Mouse (Mus musculus) urinary bladder, postnatal 14 days (tissue): ENCODE data around the gene Scoc.
"Not testable (repeated sequence)": the region's sequence is repeated elsewhere in the genome, so short reads cannot be mapped to it uniquely, and the experiment has no call there.

Experiments used
- DNase-seq: peaks from one replicate; pipeline ENCODE4 v3.0.0; 2021; ENCODE audit warnings: low spot score

Scoc gene

GRCm38 (mm10) chr8:83458222-83458621 lies at the start of gene Scoc:
TSS of gene Scoc (minus strand) at chr8:83458391.
- no peak for DNase-seq

DNA sequence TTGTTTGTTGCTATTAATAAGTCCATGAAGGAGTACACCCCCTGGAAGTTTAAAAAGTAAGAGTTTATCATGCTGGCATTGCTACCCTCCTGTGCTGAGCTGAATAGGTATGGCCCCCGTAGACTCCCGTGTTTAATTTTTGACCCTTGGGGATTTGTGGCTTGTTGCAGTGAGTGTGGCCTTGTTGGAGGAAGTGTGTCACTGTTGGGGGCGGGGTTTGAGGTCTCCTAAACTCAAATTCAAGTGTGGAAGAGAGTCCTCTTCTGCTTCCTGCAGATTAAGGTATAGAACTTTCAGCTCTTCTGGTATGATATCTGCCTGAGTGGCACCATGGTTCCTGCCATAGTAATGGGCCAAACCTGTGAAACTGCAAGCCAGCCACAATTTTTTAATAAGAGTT lies 1.4 kb upstream of the Scoc start:
- DNase-seq: no peak

DNA sequence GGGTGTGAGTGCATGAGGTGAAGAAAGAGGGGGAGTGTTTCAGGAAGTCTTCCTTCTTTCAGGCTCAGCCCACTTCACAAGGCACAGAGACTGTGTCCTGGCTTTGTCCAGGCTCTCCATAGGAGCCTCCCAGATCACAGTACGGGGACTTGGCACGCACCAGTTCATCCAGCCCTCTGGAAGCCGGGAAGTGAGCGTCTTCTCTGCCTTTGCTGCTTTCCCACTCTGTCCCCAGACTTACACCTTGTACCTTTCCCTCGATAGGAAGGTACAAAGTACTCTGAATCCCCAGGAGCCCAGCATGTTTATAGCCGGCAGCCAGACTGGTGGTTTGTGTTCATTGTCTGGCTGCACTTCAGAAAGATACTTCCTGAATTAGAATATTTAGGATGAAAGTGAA lies 1.1 kb downstream of the Scoc start:
- DNase-seq: no peak

- no peak for DNase-seq
Observed at GRCm38 (mm10) chr8:83451056-83451455, 7.1 kb downstream of the Scoc start.

DNA sequence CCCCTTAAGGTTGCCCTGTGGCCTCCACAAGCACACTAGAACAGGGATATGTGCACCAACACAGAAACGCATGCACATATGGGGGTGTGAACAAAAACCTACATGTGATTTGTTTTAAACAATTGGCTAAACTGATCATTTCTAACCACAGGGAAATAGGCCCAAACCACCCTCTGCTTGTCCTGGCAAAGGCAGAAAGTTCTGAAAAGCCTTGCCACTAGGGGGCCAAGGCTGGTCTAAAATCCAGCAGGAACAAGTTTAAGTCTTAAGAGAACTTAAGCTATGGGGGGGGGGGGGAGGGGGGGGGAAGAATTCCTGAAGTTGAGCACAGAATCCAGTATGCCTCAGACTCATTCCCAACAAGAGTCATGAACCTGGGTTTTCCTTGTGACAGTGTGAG lies 8.2 kb downstream of the Scoc start:
- peak; percentile 20 for DNase-seq

DNA sequence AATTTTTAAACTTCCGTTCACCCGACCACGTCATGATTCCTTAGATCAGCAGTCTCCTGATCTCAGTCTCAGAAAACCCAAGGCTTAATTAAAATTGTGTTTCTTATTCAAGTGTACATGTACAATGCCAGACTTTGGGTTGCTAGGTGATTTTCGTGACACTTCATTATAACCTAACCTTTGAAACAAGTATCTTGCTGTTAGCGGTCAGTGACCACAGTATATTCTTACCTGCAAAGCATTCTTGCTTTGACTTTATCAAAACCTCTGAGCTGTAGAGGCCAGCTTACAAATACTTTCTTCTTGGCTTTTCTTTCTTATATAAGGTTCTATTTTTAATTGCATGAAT lies 15.2 kb downstream of the Scoc start:
- no peak for DNase-seq

- peak; percentile 99 for DNase-seq
Observed at GRCm38 (mm10) chr8:83442243-83443051, 15.7 kb downstream of the Scoc start.

DNA sequence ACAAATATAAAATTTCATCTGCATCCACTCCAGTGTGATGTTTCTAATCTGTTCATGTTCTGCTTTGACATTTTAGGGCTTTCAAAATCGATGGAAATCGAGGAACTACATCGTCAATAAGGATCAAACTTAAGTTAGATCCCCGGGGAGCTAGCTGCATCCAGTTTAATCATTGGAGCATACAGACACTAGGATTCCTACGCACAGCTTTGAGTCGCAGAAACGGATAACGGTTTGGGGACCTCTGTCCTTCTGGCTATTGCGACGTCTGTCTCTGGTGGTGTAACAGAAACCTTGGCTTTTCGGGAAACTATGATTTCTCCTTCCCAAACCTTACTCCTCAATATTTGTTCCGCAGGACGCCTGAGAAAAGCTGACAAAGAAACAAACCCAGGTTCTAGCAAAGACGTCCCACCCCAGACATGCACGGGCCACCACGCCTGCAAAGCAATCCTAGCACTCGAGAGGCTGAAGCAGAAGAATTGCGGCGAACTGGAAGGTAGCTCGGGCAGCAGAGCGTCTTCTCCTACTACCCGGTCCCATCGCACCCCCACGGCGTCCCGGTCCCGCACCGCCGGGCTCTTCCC lies 16.4 kb downstream of the Scoc start:
- no peak for DNase-seq

- no peak for DNase-seq
Observed at GRCm38 (mm10) chr8:83437077-83437476, 21.1 kb downstream of the Scoc start.

- no peak for DNase-seq
Observed at GRCm38 (mm10) chr8:83429071-83429524, 29.1 kb downstream of the Scoc start.

DNA sequence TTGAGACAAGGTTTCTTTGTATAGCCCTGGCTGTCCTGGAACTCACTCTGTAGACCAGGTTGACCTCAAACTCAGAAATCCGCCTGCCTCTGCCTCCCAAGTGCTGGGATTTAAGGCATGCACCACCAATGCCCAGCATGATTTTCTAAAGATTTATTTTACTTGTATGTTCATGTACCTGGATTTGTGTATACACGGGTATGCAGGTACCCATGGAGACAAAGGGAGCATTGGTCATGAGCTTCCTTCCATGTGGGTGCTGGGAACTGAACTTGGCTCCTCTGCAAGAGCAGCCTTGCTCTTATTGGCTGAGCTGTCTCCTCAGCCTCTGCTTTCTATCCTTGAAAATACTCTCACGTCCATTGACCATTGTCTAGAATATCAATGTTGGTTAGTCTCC lies 29.6 kb downstream of the Scoc start:
- DNase-seq: not testable (repeated sequence)

GRCm38 (mm10) chr8:83426949-83427348 lies 31.2 kb downstream of the Scoc start:
- no peak for DNase-seq

DNA sequence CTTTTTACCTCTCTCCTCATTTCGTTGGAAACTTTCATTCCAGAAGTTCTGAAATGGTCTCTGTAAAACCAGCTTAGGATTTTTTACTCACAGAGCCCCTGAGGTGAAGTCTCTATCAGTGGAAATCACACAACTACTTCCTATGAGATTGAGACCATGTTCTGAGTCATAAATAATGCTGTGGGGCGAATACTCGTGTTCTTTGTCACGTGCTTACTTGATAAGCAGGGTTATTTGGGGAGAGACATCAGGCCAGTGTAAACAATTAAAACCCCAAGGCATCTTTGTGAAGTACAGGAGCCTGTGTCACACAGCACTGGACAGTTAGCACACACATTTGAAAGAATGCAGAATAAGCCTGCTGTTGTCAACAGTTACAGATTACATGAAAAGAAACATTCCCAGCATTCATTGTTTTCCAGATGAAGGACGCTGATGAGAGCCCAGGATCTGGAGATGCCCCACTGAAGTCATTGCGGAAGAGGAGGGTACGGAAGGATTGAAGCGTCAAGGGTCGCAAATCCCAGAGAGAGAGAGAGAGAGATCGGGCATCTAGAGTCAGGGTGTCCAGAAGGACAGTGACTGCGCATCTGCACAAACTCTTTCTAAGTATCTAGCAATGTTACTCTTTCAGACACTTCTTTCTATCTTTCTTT lies 32.0 kb downstream of the Scoc start:
- no peak for DNase-seq

DNA sequence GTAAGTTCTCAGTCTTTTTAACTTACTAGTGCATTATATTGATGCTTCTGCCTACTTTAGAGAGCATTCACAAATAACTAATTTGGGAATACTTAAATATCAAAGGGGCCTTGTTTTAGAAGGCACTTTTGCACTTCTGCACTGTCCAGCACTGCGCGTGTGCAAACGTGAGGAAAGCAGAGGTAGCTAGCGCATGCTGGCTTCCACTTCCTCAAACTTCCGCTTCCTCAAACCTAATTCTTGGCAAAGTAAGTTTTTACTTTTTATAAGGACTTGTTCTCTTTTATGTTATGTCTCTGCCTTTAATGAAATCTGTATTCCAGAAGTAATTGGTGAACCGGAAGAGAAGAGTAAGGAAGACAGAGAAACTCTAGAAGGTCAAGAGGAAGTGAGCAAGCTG lies 33.0 kb downstream of the Scoc start:
- no peak for DNase-seq

DNA sequence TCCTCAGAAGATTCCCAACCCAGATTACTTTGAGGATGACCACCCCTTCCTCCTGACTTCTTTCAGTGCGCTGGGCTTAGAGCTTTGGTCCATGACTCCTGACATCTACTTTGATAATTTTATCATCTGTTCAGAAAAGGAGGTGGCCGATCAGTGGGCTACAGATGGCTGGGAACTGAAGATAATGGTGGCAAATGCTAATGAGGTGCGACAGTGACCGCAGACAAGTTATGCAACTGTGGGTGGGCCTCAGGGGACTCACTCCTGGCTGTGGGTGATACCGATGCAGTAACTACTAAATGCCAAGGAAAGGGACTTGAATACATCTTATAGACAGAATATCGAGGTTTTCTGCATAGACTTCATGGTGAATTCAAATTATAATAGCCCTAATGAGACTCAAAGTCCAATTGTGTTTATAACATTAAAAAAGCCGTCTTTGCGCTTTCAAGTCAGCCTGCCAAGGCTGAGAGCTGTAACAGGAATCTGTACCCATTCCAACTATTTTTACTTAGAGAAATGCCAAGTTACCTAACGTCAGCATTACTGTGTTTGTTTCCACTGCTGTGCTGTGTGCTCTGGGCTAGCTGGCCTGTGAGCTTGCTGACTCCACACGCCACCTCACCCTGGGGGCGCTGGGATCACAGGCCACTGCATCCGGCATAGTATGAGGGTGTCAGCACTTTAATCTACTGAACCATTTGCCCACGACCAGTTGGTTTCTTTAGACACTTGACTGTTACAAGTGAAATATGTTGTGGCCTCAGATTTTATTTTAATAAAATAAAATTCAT lies 35.0 kb downstream of the Scoc start:
- no peak for DNase-seq

GRCm38 (mm10) chr8:83421354-83421753 lies 36.8 kb downstream of the Scoc start:
- no peak for DNase-seq

DNA sequence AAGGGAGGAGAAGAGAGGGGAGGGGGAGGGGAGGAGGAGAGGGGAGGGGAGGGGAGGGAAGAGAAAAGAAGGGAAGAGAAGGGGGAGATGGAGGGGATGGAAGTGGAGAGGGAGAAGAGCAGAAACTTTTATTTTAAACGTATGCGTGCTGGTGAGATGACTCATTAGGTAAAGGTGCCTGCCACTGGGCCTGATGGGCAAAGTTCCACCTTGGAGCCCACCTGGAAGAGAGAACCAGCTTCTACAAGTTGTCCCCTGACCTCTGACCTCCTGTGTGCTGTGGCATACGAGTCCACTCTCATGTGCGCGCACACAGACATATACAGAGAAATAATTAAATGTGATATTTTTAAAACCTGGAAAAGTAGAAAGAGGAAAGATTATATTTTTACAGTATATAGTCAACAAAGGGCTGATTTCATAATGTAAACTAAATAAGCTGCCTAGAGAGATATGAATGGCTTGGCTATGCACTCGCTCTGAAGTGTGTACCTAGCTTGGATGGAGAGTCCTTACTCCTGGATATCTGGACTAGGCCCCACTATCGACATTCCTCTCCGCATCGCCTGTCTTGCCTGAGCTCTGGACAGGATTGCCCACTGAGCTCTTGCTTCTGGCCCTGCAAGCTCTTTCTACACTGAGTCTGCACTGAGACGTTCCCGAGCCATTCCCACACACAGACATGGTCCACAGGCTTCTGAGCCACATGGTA lies 39.2 kb downstream of the Scoc start:
- DNase-seq: no peak

DNA sequence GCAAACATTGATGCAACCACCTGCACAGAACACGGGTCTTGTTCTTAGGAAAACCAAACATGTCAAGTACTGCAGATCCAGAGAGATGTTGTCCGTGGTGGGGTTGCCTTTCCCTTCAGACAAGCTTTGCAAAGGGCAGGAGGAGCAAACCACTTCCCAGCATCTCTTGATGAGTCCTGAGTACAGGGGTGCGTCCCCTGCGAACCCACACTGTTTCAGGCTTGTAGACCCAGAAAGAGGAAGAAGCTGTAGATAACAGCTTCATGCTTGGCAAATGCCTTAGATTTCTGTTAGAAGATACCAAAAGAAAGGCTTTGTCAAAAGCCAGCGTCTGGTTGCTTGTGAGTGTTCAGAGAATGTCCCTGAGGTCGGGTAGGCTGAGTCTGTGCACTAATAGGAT lies 40.2 kb downstream of the Scoc start:
- no peak for DNase-seq

DNA sequence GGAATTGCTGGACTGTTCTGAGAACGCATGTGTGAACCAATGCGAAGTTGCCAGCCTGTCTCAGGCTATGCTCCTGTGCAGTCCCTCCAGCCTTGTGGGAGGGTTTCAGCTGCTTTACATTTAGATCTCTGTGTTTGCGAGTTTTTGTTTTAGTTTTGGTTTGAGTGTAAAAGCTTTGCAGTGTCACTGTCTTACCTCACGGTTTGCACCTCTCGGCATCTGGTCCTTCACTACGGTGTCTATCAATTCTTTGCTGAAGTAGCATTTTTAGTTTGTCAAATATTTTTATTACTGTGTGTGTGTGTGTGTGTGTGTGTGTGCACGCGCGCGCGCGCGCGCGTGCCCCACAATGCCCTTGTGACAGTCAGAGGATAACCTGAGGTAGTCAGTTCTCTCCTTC lies 41.3 kb downstream of the Scoc start:
- no peak for DNase-seq

DNA sequence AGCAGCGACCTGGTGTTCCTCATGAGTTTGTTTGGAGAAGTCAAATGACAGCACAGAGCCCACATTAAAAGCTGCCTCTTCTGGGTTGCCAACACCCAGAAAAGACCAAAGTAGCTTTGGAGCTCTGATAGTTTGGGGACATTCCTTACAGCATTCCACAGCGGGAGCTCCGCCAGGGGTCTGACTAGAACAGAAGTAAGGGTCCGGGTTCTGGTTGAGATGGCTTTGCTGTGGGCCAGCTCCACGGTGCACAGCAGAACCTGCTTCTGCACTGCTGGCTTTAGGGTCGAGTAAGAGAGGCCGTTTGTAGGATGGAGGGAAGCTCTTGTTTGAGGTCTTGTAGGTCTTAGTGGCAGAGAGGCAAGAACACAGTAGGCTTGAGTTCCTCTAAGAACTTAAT lies 49.7 kb downstream of the Scoc start:
- DNase-seq: no peak

DNA sequence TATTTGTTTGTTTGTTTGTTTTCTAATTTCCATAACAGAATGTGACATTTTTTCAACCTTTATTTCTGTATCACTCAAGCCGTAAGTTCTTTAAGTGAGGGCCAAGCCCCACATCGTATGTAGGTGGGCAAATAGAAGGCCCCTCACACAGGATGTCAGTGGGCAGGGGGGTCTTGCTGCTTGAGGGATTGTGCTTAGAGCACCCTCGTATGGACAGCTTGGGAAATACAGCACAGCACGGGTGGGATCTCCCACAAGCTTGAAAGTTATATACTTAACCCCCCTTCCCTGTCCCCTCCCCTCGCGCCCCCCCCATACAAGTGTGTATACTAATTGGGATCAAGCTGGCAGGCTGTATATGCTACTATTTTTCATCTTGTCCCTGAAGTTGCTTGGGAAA lies 51.4 kb downstream of the Scoc start:
- DNase-seq: no peak

DNA sequence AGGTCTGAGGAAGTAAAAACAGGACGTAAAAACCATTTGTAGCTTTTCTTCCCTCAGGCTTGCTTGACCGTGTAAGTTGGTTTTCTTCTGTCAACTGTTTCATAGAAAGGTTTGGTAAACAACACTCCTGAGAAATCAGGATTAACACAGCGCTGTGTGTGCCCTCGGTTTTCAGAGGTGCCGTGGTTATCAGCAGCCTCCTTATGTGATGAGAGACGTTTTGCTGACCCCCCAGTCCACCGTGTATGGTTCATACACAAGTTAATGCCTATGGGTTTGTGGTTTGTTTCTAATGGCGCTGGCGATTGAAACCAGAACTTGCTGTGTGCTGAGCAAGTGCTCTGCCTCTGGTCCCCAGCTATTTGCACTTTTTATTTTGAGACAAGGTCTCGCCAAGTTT lies 52.6 kb downstream of the Scoc start:
- DNase-seq: no peak
